Comparison of ENCODE assay signal across 8 mouse cellular contexts in genomic region chr4:48047766-48048371, GRCm38 (mm10). TPM values are rescaled to one million over a fixed set of nuclear protein-coding genes. Genes with fewer than 3 reads are reported as not detected.
A peak's percentile ranks its signal among the peaks of the same experiment; 100 is the strongest.
DNase-seq lines count a peak whose midpoint lies in the region; ATAC-seq lines count a peak whose summit lies in the region.

No protein-coding gene starts in this region.

- peaks cover 47% of the 10 kb centered on the region for H3K4me1 ChIP-seq in kidney, embryonic 16.5 days (ENCODE audit: insufficient read depth, low read length)
- H3K4me1 ChIP-seq in embryonic facial prominence, embryonic 14.5 days (ENCODE audit: control insufficient read depth, insufficient read depth, low read length): peaks cover 30% of the 10 kb centered on the region
- H3K4me1 ChIP-seq in hindbrain, embryonic 11.5 days (replicated peaks; ENCODE audit: control insufficient read depth, insufficient read depth, low read length): peaks cover 21% of the 10 kb centered on the region
- peaks cover 11% of the 10 kb centered on the region for H3K4me1 ChIP-seq in liver, embryonic 11.5 days (replicated peaks; ENCODE audit: control insufficient read depth, insufficient read depth, low read length)
- peaks cover 27% of the 10 kb centered on the region for H3K4me1 ChIP-seq in neural tube, embryonic 11.5 days (ENCODE audit: control insufficient read depth, insufficient read depth, low read length)

- H3K4me3 ChIP-seq in kidney, embryonic 16.5 days (ENCODE audit: low read length): peak overlapping the region; percentile 67
- H3K4me3 ChIP-seq in embryonic facial prominence, embryonic 14.5 days (ENCODE audit: low read depth, low read length): peak overlapping the region; percentile 55
- peak overlapping the region; percentile 59 for H3K4me3 ChIP-seq in hindbrain, embryonic 11.5 days (ENCODE audit: low read depth, low read length)
- H3K4me3 ChIP-seq in liver, embryonic 11.5 days (ENCODE audit: low read depth, low read length): no peak overlapping the region; the same call in 1 of the 2 replicates
- peak overlapping the region; percentile 44 for H3K4me3 ChIP-seq in neural tube, embryonic 11.5 days (ENCODE audit: low read depth, low read length)

- no peaks in the 10 kb centered on the region for H3K9me3 ChIP-seq in kidney, embryonic 16.5 days (ENCODE audit: low read length)
- no peaks in the 10 kb centered on the region for H3K9me3 ChIP-seq in embryonic facial prominence, embryonic 14.5 days (ENCODE audit: control insufficient read depth, low read length)
- H3K9me3 ChIP-seq in hindbrain, embryonic 11.5 days (ENCODE audit: control insufficient read depth, low read length): no peaks in the 10 kb centered on the region
- no peaks in the 10 kb centered on the region for H3K9me3 ChIP-seq in liver, embryonic 11.5 days (ENCODE audit: control insufficient read depth, low read length)
- no peaks in the 10 kb centered on the region for H3K9me3 ChIP-seq in neural tube, embryonic 11.5 days (ENCODE audit: control insufficient read depth, low read length)

- H3K9ac ChIP-seq in kidney, embryonic 16.5 days (replicated peaks; ENCODE audit: low read length): no peak overlapping the region
- peak overlapping the region; percentile 82 for H3K9ac ChIP-seq in embryonic facial prominence, embryonic 14.5 days (ENCODE audit: low read depth, low read length)
- H3K9ac ChIP-seq in hindbrain, embryonic 11.5 days (ENCODE audit: low read depth, low read length): peak overlapping the region; percentile 19; the same call in 1 of the 2 replicates
- H3K9ac ChIP-seq in liver, embryonic 11.5 days (ENCODE audit: low read depth, low read length): no peak overlapping the region
- H3K9ac ChIP-seq in neural tube, embryonic 11.5 days (ENCODE audit: low read length): no peak overlapping the region

- no peaks in the 10 kb centered on the region for H3K36me3 ChIP-seq in kidney, embryonic 16.5 days (ENCODE audit: insufficient read depth, low read length)
- no peaks in the 10 kb centered on the region for H3K36me3 ChIP-seq in embryonic facial prominence, embryonic 14.5 days (ENCODE audit: control insufficient read depth, insufficient read depth, low read length)
- H3K36me3 ChIP-seq in hindbrain, embryonic 11.5 days (ENCODE audit: control insufficient read depth, insufficient read depth, low read length): no peaks in the 10 kb centered on the region
- no peaks in the 10 kb centered on the region for H3K36me3 ChIP-seq in liver, embryonic 11.5 days (ENCODE audit: control insufficient read depth, insufficient read depth, low read length)
- no peaks in the 10 kb centered on the region; the same call in 1 of the 2 replicates for H3K36me3 ChIP-seq in neural tube, embryonic 11.5 days (ENCODE audit: control insufficient read depth, insufficient read depth, low read length)

- DNase-seq in kidney, adult 11 months: no peak
- peak; percentile 71 for DNase-seq in adrenal gland, adult 8-10 months
- no peak for DNase-seq in embryonic facial prominence, embryonic 14.5 days (ENCODE audit: low spot score)
- DNase-seq in hindbrain, embryonic 11.5 days (ENCODE audit: low spot score): peak; percentile 80
- DNase-seq in liver, embryonic 11.5 days (ENCODE audit: low spot score): peak; percentile 55
- peak; percentile 82 for DNase-seq in neural tube, embryonic 11.5 days (ENCODE audit: low spot score)
- peak; percentile 35 to 49 for DNase-seq in thymus, postnatal 36 days

- no peak for ATAC-seq in kidney, embryonic 16.5 days (ENCODE audit: low FRiP score, low TSS enrichment)
- ATAC-seq in embryonic facial prominence, embryonic 14.5 days (ENCODE audit: low read depth): no peak
- ATAC-seq in hindbrain, embryonic 11.5 days (ENCODE audit: low FRiP score): peak; percentile 23
- no peak for ATAC-seq in liver, embryonic 11.5 days (replicated peaks; ENCODE audit: low FRiP score)
- ATAC-seq in neural tube, embryonic 11.5 days (ENCODE audit: insufficient read depth, low FRiP score, low TSS enrichment): peak; percentile 45

- H3K4me2 ChIP-seq in kidney, embryonic 16.5 days (replicated peaks; ENCODE audit: low read depth, low read length): peak overlapping the region; percentile 100
- peak overlapping the region; percentile 97 for H3K4me2 ChIP-seq in embryonic facial prominence, embryonic 14.5 days (ENCODE audit: low read depth, low read length)
- H3K4me2 ChIP-seq in hindbrain, embryonic 11.5 days (replicated peaks; ENCODE audit: low read depth, low read length): peak overlapping the region; percentile 98
- H3K4me2 ChIP-seq in liver, embryonic 11.5 days: peak overlapping the region; percentile 39
- H3K4me2 ChIP-seq in neural tube, embryonic 11.5 days (ENCODE audit: low read depth): peak overlapping the region; percentile 64

- H3K27me3 ChIP-seq in kidney, embryonic 16.5 days (ENCODE audit: insufficient read depth, low read length): peaks cover 78% of the 10 kb centered on the region
- H3K27me3 ChIP-seq in embryonic facial prominence, embryonic 14.5 days (replicated peaks; ENCODE audit: control insufficient read depth, insufficient read depth, low read length): peaks cover 67% of the 10 kb centered on the region
- H3K27me3 ChIP-seq in hindbrain, embryonic 11.5 days (ENCODE audit: control insufficient read depth, insufficient read depth, low read length): peaks cover 52% of the 10 kb centered on the region
- peaks cover 80% of the 10 kb centered on the region for H3K27me3 ChIP-seq in liver, embryonic 11.5 days (replicated peaks; ENCODE audit: control insufficient read depth, insufficient read depth, low read length)
- H3K27me3 ChIP-seq in neural tube, embryonic 11.5 days (ENCODE audit: control insufficient read depth, insufficient read depth, low read length): peaks cover 50% of the 10 kb centered on the region

- no peak overlapping the region for H3K27ac ChIP-seq in kidney, embryonic 16.5 days (ENCODE audit: low read length)
- no peak overlapping the region for H3K27ac ChIP-seq in embryonic facial prominence, embryonic 14.5 days (replicated peaks; ENCODE audit: low read depth, low read length)
- no peak overlapping the region for H3K27ac ChIP-seq in hindbrain, embryonic 11.5 days (ENCODE audit: low read depth, low read length)
- no peak overlapping the region for H3K27ac ChIP-seq in liver, embryonic 11.5 days (ENCODE audit: low read depth, low read length)
- H3K27ac ChIP-seq in neural tube, embryonic 11.5 days (ENCODE audit: low read depth, low read length): no peak overlapping the region

- WGBS in kidney, embryonic 16.5 days: 1% methylated on average over 30 of the region's 30 CpGs
- whole genome bisulfite sequencing in embryonic facial prominence, embryonic 14.5 days: under 1% methylated on average over 28 of the region's 30 CpGs
- WGBS in hindbrain, embryonic 11.5 days: under 1% methylated on average over 30 of the region's 30 CpGs
- 2% methylated on average over 30 of the region's 30 CpGs for WGBS in liver, embryonic 11.5 days
- 1% methylated on average over 30 of the region's 30 CpGs for WGBS in neural tube, embryonic 11.5 days

RNA-seq across cellular contexts. Expression of gene Nr4a3, which starts 2.9 kb away (rescaled TPM):
- polyA plus RNA-seq in kidney, embryonic 16.5 days (2015; fragmentation: Nextera tagmentation; extraction: Ambion mirVana): 0.10 TPM in 1 of 2 replicates, not detected in the other
- 10 to 100 TPM; 49.4 to 74.0 (median 59.3) TPM for total RNA-seq in adrenal gland, adult 8-10 months (2022)
- 0.58 and 0.65 TPM in 2 replicates for polyA plus RNA-seq in embryonic facial prominence, embryonic 14.5 days (2014; fragmentation: Nextera tagmentation; extraction: Ambion mirVana)
- 1.2 and 1.7 TPM in 2 replicates for polyA plus RNA-seq in hindbrain, embryonic 11.5 days (2014; fragmentation: Nextera tagmentation; extraction: Ambion mirVana)
- polyA plus RNA-seq in liver, embryonic 11.5 days (2014; fragmentation: Nextera tagmentation; extraction: Ambion mirVana): 0.04 TPM in 2 replicates
- 0.37 and 0.54 TPM in 2 replicates for polyA plus RNA-seq in neural tube, embryonic 11.5 days (2014; fragmentation: Nextera tagmentation; extraction: Ambion mirVana)

Comparison
In these comparisons a context has a peak if more than half of its experiments do, and no peak if none do; other contexts are left out.
1. ATAC-seq: peak in hindbrain, embryonic 11.5 days (single experiment) and neural tube, embryonic 11.5 days (single experiment); none in kidney, embryonic 16.5 days (single experiment), embryonic facial prominence, embryonic 14.5 days (single experiment) and liver, embryonic 11.5 days (single experiment).
2. H3K4me2 ChIP-seq: peak in every context shown above with its lines; median percentile 100 in kidney, embryonic 16.5 days; 98 in hindbrain, embryonic 11.5 days; 97 in embryonic facial prominence, embryonic 14.5 days; 64 in neural tube, embryonic 11.5 days; 39 in liver, embryonic 11.5 days.
3. H3K9ac ChIP-seq: peak in embryonic facial prominence, embryonic 14.5 days (single experiment) and hindbrain, embryonic 11.5 days (single experiment); none in kidney, embryonic 16.5 days (single experiment), liver, embryonic 11.5 days (single experiment) and neural tube, embryonic 11.5 days (single experiment).
4. DNase-seq: peak in adrenal gland, adult 8-10 months (single experiment), hindbrain, embryonic 11.5 days (single experiment), liver, embryonic 11.5 days (single experiment), neural tube, embryonic 11.5 days (single experiment) and thymus, postnatal 36 days (2 of 2); none in kidney, adult 11 months (single experiment) and embryonic facial prominence, embryonic 14.5 days (single experiment).